Mouse (Mus musculus): ENCODE measurements around the gene Srcin1. TPM values are rescaled to one million over a fixed set of nuclear protein-coding genes. Genes with fewer than 3 reads are reported as not detected.

The Srcin1 gene
- total RNA-seq, 4 experiments from 2014 or later = 255 to 270 (median 262) TPM

DNA sequence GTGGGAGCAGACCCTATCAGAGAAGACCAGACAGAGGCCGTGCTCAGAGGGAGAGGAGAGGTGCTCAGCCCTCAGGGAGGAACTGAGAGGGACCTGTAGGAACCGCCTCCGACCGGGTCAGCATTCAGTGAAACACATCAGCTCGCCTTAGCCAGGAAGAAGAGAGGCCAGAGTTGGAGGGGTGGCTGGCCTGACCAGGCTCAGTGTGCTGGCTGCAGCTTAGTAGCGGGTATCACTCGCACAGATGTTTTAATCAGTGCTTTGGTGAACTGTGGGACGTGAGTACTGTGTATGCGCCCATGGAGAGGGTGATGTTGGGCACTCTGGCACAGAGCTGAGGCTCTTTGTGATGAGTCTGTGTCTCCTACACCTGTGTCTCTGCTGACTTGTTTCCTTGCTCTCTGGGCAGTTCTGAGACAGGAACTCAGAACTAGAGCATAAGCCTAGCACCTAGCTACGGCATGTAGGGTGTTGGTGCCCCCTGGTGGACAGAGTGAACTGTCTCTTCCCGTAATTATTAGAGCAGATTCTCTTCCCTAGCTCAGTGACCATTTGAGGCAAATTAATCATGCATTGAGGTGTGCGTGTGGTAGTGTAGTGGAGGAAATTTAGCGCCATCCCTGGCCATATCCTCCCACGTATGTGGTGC, 107.2 kb downstream of the Srcin1 start:
- DNase-seq (ENCODE audit: low spot score in 2 of 2) = no peak

DNA sequence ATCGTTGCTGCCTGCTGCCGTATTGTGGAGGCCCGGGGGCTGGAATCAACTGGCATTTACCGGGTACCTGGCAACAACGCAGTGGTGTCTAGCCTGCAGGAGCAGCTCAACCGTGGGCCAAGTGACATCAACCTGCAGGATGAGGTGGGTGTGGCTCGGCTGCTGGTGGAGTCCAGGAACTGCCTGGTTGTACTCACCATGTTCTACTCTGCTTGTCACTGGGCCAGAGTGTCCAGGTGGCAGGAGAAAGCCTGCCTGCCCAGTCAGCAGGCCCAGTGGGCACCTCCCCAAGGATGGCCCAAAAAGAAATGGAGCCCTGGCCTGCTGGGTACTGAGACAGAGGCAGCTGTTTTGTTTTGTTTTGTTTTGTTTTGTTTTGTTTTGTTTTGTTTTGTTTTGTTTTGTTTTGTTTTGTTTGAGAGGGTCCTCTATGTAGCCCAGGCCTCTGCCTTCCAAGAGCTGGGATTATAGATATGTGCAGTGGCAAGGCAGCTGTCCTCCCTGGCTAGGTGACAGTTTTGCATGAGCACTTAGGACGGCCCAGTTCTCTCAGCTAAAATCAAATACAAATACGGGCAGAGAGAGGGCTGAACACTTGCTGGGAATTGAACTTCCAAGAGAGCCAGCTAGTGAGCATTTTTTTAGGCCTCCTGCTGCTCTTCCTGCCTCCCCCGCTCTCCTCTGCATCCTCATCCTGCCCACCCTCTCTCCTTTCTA, 109.4 kb downstream of the Srcin1 start:
- DNase-seq (ENCODE audit: low spot score in 2 of 2) = peak in 1 of 2 experiments; percentile 65

DNA sequence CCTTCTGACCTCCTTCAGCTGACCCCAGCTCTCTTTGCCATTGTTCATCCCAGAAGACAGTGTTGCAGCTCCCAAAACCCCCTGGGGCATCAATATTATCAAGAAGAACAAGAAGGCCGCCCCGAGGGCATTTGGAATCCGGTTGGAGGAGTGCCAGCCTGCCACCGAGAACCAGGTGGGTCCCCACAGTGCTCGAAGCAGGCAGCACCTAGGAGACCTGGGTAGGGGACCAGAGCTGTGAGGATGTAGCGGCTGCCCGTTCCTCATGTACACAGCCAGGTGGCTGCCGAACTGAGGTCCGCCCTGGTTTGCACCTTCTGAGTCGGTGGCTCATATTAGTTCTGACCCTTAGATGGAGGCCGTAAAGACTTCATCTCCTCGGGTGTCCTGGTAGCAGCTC, 110.0 kb downstream of the Srcin1 start:
- DNase-seq (ENCODE audit: low spot score in 2 of 2) = no peak

DNA sequence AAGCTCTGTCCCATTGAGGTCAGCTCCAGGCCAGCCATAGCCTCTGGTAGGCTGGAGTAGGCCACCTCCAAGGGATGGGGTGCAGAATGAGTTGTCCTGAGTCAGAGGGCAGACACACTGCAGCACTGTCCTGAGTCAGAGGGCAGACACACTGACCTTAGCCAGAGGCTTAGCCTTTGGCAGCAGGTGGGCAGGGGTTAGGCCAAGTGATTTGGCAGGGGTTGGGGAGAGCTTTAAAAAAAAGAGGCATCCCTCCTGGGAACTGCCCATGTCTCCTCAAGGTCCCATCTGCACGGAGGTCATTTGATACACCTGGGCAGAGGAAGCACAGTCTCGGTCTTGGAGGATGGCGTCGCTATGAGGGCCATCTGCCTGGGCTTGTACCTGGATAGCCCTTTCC, 112.0 kb downstream of the Srcin1 start:
- DNase-seq (ENCODE audit: low spot score in 2 of 2) = no peak

DNA sequence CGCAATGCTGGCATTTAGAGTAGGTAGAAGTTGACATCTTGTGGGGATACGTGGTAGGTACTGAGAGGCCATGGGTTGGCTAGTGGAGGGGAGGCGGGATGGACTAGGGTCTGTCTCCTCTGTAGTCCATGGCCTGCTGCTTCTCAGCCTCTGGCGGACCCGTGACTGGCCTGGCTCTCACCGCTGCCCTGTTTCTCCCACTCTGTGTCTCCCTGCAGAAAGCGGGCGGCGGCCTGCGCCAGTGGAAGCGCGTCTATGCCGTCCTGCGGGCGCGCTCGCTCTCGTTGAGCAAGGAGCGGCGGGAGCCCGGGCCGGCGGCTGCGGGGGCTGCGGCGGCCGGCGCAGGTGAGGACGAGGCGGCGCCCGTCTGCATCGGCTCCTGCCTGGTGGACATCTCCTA, 112.8 kb downstream of the Srcin1 start:
- no peak for DNase-seq (ENCODE audit: low spot score in 2 of 2)

DNA sequence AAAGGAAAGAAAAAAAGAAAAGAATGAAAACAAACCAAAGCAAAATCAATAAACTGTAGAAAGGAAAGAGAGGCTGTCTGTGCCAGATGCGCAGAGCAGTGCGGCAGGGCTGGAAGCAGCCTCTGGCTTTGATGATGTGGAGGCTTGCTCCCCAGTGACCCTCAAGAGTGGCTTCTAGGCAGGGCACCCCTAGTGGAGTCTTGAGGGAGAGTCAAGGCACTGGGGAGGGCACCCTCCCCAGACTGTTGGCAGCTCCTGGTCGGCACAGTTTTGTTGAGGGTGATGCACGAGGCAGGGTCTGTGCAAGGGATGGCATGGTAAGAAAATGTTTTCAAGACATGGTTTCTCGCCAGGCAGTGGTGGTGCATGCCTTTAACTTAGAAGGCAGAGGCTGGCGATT, 113.4 kb downstream of the Srcin1 start:
- DNase-seq (ENCODE audit: low spot score in 2 of 2) = no peak

DNA sequence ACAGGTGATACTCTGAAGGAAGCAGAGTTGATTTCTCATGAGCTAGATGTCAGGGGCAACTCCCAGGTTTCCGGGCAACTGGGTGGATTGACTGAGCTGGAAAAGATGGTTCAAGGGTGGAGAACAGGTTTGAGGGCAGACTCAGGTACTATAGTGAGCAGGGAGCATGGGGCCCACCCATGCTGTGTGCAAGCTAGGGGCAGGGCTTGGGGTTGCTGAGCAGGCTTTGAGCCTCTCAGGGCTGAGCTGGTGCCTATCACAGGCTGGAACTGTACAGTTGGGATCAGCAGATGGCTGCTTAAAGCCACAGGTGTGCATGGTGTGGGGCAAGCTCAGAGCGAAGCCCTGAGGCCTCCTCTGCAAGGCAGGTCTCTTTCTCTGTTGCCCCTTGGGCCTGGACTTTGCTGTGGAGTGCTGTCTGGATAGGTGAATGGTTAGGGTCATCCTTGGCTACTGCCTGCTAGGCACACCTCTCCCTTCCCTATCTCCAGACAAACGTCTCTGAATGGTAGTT, 114.6 kb downstream of the Srcin1 start:
- DNase-seq (ENCODE audit: low spot score in 2 of 2) = no peak

Other genes with a start within 250 kb of the Srcin1 start
- under 1 TPM; 0.20 to 0.50 (median 0.28) TPM for gene Gpr179, start 224.1 kb downstream of the Srcin1 start, total RNA-seq (2022)
- gene Socs7, start 213.6 kb downstream of the Srcin1 start, total RNA-seq (2022) = 10 to 100 TPM; 70.3 to 77.2 (median 75.1) TPM
- gene Arhgap23, start 160.7 kb downstream of the Srcin1 start, total RNA-seq (2022) = 10 to 100 TPM; 72.5 to 74.5 (median 73.4) TPM
- gene 4933428G20Rik, start 75.8 kb downstream of the Srcin1 start, total RNA-seq (2022) = not detected
- gene Epop, start 53.5 kb upstream of the Srcin1 start, total RNA-seq (2022) = 10 to 100 TPM; 65.6 to 80.8 (median 72.9) TPM
- gene Mllt6, start 87.2 kb upstream of the Srcin1 start, total RNA-seq (2022) = 100 to 1,000 TPM; 141 to 184 (median 161) TPM
- gene Cisd3, start 109.6 kb upstream of the Srcin1 start, total RNA-seq (2022) = 10 to 100 TPM; 44.0 to 61.2 (median 54.6) TPM
- 10 to 100 TPM; 35.3 to 39.6 (median 37.6) TPM for gene Pcgf2, start 124.3 kb upstream of the Srcin1 start, total RNA-seq (2022)
- gene Psmb3, start 127.2 kb upstream of the Srcin1 start, total RNA-seq (2022) = 100 to 1,000 TPM; 117 to 140 (median 132) TPM
- gene Pip4k2b, start 168.5 kb upstream of the Srcin1 start, total RNA-seq (2022) = 100 to 1,000 TPM; 109 to 123 (median 110) TPM
- 10 to 100 TPM; 17.0 to 20.6 (median 19.1) TPM for gene Cwc25, start 190.4 kb upstream of the Srcin1 start, total RNA-seq (2022)
- 1 to 10 TPM in 1 of 4 experiments, under 1 TPM in 2, not detected in 1; 0.65 to 1.2 (median 0.84) TPM for gene 1700001P01Rik, start 199.7 kb upstream of the Srcin1 start, total RNA-seq (2022)
- gene Rpl23, start 206.3 kb upstream of the Srcin1 start, total RNA-seq (2022) = 100 to 1,000 TPM; 331 to 461 (median 392) TPM
- 100 to 1,000 TPM; 138 to 169 (median 155) TPM for gene Lasp1, start 222.8 kb upstream of the Srcin1 start, total RNA-seq (2022)

Measured in left cerebral cortex, adult 8-10 months (tissue).